Mouse (Mus musculus): ENCODE results near the gene Mdm2. TPM values are rescaled to one million over a fixed set of nuclear protein-coding genes. Genes with fewer than 3 reads are reported as not detected.
"Not testable (repeated sequence)": the region's sequence is repeated elsewhere in the genome, so short reads cannot be mapped to it uniquely, and the experiment has no call there.

Mdm2 gene
- polyA plus RNA-seq, 1 experiment from 2014 or later = 55.3 TPM

GRCm38 (mm10) chr10:117718161-117719119, 7.9 kb upstream of the Mdm2 start:
- 44% methylated on average over 19 of the region's 19 CpGs for WGBS
- H3K9ac ChIP-seq (ENCODE audit: low read length) = peak overlapping the region; percentile 26; the same call in 1 of the 2 replicates

DNA sequence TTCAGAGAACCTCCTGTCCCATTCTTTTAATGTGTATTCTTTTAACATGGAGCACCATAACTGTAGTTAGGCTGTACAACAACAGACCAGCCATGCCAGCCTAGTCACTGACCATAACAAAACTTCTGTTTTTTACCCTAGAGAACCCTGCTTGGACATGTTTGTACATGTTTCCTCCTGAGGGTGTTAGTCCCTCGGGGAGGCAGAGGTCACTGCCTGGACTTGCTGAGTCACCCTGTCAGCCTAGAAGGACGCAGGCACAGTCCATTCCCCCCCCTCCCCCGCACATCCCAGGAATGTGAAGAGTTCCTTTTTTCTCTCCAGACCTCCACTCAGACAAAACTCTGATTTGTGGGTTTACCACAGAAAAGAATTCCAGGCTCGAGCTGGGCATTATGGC, 7.0 kb upstream of the Mdm2 start:
- Histone ChIP-seq H3K4me3 (ENCODE audit: low read length) (no peak overlapping the region; the same call in 1 of the 2 replicates), H3K9ac (ENCODE audit: low read length) (peak overlapping the region; percentile 29; the same call in 1 of the 2 replicates), H3K9me3 (replicated peaks; ENCODE audit: control insufficient read depth, low read length) (no peaks in the 10 kb centered on the region), H3K4me2 (ENCODE audit: low read depth, low read length) (peak overlapping the region; percentile 37), H3K4me1 (ENCODE audit: control insufficient read depth, insufficient read depth, low read length) (peaks cover 10% of the 10 kb centered on the region), H3K36me3 (ENCODE audit: control insufficient read depth, insufficient read depth) (no peaks in the 10 kb centered on the region), H3K27ac (ENCODE audit: low read length) (peak overlapping the region; percentile 61), H3K27me3 (ENCODE audit: control insufficient read depth, insufficient read depth, low read length) (no peaks in the 10 kb centered on the region)
- WGBS = 2% methylated on average over 4 of the region's 4 CpGs
- no peak; the same call in 1 of the 2 replicates for ATAC-seq (replicated peaks; ENCODE audit: extremely low read depth, insufficient read depth, low FRiP score)

More at GRCm38 (mm10) chr10:117718161-117719119, 7.9 kb upstream of the Mdm2 start:
- Histone ChIP-seq H3K27ac (ENCODE audit: low read length) (peak overlapping the region; percentile 61), H3K9me3 (replicated peaks; ENCODE audit: control insufficient read depth, low read length) (no peaks in the 10 kb centered on the region), H3K4me3 (ENCODE audit: low read length) (peak overlapping the region; percentile 5; the same call in 1 of the 2 replicates), H3K27me3 (ENCODE audit: control insufficient read depth, insufficient read depth, low read length) (no peaks in the 10 kb centered on the region), H3K4me2 (ENCODE audit: low read depth, low read length) (peak overlapping the region; percentile 37), H3K36me3 (ENCODE audit: control insufficient read depth, insufficient read depth) (no peaks in the 10 kb centered on the region), H3K4me1 (ENCODE audit: control insufficient read depth, insufficient read depth, low read length) (peaks cover 10% of the 10 kb centered on the region)
- ATAC-seq (replicated peaks; ENCODE audit: extremely low read depth, insufficient read depth, low FRiP score) = no peak; the same call in 1 of the 2 replicates

GRCm38 (mm10) chr10:117716686-117717085, 6.1 kb upstream of the Mdm2 start:
- 87% methylated on average over 3 of the region's 3 CpGs for WGBS
- no peak overlapping the region for H3K4me2 ChIP-seq (ENCODE audit: low read depth, low read length)
- H3K9ac ChIP-seq (ENCODE audit: low read length) = no peak overlapping the region
- peaks cover 10% of the 10 kb centered on the region for H3K4me1 ChIP-seq (ENCODE audit: control insufficient read depth, insufficient read depth, low read length)
- no peak for ATAC-seq (replicated peaks; ENCODE audit: extremely low read depth, insufficient read depth, low FRiP score)
- no peaks in the 10 kb centered on the region for H3K36me3 ChIP-seq (ENCODE audit: control insufficient read depth, insufficient read depth)
- H3K4me3 ChIP-seq (ENCODE audit: low read length) = no peak overlapping the region
- no peaks in the 10 kb centered on the region for H3K27me3 ChIP-seq (ENCODE audit: control insufficient read depth, insufficient read depth, low read length)
- H3K9me3 ChIP-seq (replicated peaks; ENCODE audit: control insufficient read depth, low read length) = no peaks in the 10 kb centered on the region
- H3K27ac ChIP-seq (ENCODE audit: low read length) = no peak overlapping the region

DNA sequence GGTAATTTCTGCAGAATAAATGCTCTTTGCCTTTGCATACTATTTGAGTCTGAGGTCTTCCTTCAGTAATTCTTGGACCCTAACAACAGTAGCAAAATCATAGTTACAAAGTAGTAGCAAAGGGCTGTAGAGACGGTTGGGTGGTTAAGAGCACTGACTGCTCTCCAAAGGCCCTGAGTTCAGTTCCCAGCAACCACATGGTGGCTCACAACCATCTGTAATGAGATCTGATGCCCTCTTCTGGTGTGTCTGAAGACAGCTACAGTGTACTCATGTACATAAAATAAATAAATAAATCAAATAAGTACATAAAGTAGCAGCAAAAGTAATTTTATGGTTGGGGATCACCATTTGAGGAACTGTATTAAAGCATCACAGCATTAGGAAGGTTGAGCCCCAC, 5.1 kb upstream of the Mdm2 start:
- 100% methylated on average over 1 of the region's 1 CpGs for WGBS
- ATAC-seq (replicated peaks; ENCODE audit: extremely low read depth, insufficient read depth, low FRiP score) = not testable (repeated sequence)

GRCm38 (mm10) chr10:117714928-117715500, 4.5 kb upstream of the Mdm2 start:
- ATAC-seq (replicated peaks; ENCODE audit: extremely low read depth, insufficient read depth, low FRiP score) = no peak
- no peak overlapping the region for H3K4me2 ChIP-seq (ENCODE audit: low read depth, low read length)
- H3K9ac ChIP-seq (ENCODE audit: low read length) = no peak overlapping the region
- no peaks in the 10 kb centered on the region for H3K36me3 ChIP-seq (ENCODE audit: control insufficient read depth, insufficient read depth)
- H3K4me3 ChIP-seq (ENCODE audit: low read length) = no peak overlapping the region
- H3K27me3 ChIP-seq (ENCODE audit: control insufficient read depth, insufficient read depth, low read length) = no peaks in the 10 kb centered on the region
- H3K27ac ChIP-seq (ENCODE audit: low read length) = no peak overlapping the region
- WGBS = 65% methylated on average over 4 of the region's 4 CpGs
- H3K9me3 ChIP-seq (replicated peaks; ENCODE audit: control insufficient read depth, low read length) = no peaks in the 10 kb centered on the region
- peaks cover 14% of the 10 kb centered on the region for H3K4me1 ChIP-seq (ENCODE audit: control insufficient read depth, insufficient read depth, low read length)

More for the DNA sequence above, 5.1 kb upstream of the Mdm2 start:
- not testable (repeated sequence) for H3K9me3 ChIP-seq (replicated peaks; ENCODE audit: control insufficient read depth, low read length); H3K4me2 ChIP-seq (ENCODE audit: low read depth, low read length); H3K4me3 ChIP-seq (ENCODE audit: low read length); H3K27ac ChIP-seq (ENCODE audit: low read length); H3K27me3 ChIP-seq (ENCODE audit: control insufficient read depth, insufficient read depth, low read length); H3K9ac ChIP-seq (ENCODE audit: low read length); H3K36me3 ChIP-seq (ENCODE audit: control insufficient read depth, insufficient read depth)
- H3K4me1 ChIP-seq (ENCODE audit: control insufficient read depth, insufficient read depth, low read length) = peaks cover 14% of the 10 kb centered on the region

DNA sequence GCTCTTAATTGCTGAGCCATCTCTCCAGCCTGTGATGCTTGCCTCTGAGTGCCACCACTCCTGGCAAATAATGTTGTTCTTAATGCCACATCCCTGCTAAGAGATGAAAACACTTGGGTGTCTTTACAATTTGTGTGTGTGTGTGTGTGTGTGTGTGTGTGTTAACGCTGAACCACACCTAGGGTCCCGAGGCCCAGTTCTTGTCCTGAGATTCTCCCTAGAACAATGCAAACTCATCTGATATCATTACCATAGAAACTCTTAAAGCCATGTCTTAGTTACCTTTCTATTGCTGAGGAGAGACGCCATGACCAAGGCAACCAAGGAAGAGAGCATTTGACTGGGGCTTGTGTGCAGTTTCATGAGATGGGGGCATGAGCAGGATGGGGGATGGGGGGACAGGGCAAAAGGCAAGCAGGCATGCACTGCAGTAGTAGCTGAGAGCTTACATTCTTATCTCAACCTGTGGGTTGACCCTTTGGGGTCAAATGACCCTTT, 3.5 kb upstream of the Mdm2 start:
- Histone ChIP-seq H3K9me3 (replicated peaks; ENCODE audit: control insufficient read depth, low read length) (no peaks in the 10 kb centered on the region), H3K4me3 (ENCODE audit: low read length) (no peak overlapping the region), H3K27me3 (ENCODE audit: control insufficient read depth, insufficient read depth, low read length) (no peaks in the 10 kb centered on the region), H3K9ac (ENCODE audit: low read length) (no peak overlapping the region), H3K27ac (ENCODE audit: low read length) (no peak overlapping the region), H3K4me2 (ENCODE audit: low read depth, low read length) (no peak overlapping the region), H3K36me3 (ENCODE audit: control insufficient read depth, insufficient read depth) (no peaks in the 10 kb centered on the region), H3K4me1 (ENCODE audit: control insufficient read depth, insufficient read depth, low read length) (peaks cover 17% of the 10 kb centered on the region)
- 86% methylated on average over 3 of the region's 3 CpGs for WGBS
- ATAC-seq (replicated peaks; ENCODE audit: extremely low read depth, insufficient read depth, low FRiP score) = no peak

- 92% methylated on average over 8 of the region's 8 CpGs for WGBS
- H3K4me1 ChIP-seq (ENCODE audit: control insufficient read depth, insufficient read depth, low read length) = peaks cover 22% of the 10 kb centered on the region
- H3K4me2 ChIP-seq (ENCODE audit: low read depth, low read length) = no peak overlapping the region
- no peak for ATAC-seq (replicated peaks; ENCODE audit: extremely low read depth, insufficient read depth, low FRiP score)
- no peaks in the 10 kb centered on the region for H3K27me3 ChIP-seq (ENCODE audit: control insufficient read depth, insufficient read depth, low read length)
- H3K9me3 ChIP-seq (replicated peaks; ENCODE audit: control insufficient read depth, low read length) = no peaks in the 10 kb centered on the region
- H3K4me3 ChIP-seq (ENCODE audit: low read length) = no peak overlapping the region
- no peak overlapping the region for H3K9ac ChIP-seq (ENCODE audit: low read length)
- no peak overlapping the region for H3K27ac ChIP-seq (ENCODE audit: low read length)
- H3K36me3 ChIP-seq (ENCODE audit: control insufficient read depth, insufficient read depth) = peaks cover 4% of the 10 kb centered on the region
Measured at GRCm38 (mm10) chr10:117713466-117713865, 2.9 kb upstream of the Mdm2 start.

DNA sequence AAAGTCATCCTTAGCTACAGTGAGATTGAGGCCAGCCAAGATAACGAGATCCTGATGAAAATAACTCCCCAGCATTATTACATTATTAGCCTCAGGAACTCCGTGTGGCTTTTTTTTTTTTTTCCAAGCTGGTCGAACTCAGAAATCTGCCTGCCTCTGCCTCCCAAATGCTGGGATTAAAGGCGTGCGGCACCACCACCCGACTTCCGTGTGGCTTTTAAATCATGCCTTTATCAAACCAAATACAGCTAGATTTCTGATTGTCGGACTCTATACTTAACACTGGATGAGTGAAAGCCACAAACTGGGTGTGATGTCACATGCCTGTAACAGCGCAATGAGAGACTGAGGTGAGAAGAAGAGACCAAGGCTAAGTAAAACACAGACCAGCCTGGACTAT, 2.3 kb upstream of the Mdm2 start:
- H3K9ac ChIP-seq (ENCODE audit: low read length) = no peak overlapping the region
- no peak overlapping the region for H3K4me2 ChIP-seq (ENCODE audit: low read depth, low read length)
- H3K4me3 ChIP-seq (ENCODE audit: low read length) = no peak overlapping the region
- H3K4me1 ChIP-seq (ENCODE audit: control insufficient read depth, insufficient read depth, low read length) = peaks cover 18% of the 10 kb centered on the region
- no peaks in the 10 kb centered on the region for H3K9me3 ChIP-seq (replicated peaks; ENCODE audit: control insufficient read depth, low read length)
- ATAC-seq (replicated peaks; ENCODE audit: extremely low read depth, insufficient read depth, low FRiP score) = no peak
- H3K36me3 ChIP-seq (ENCODE audit: control insufficient read depth, insufficient read depth) = peaks cover 6% of the 10 kb centered on the region
- 89% methylated on average over 9 of the region's 9 CpGs for WGBS
- no peak overlapping the region for H3K27ac ChIP-seq (ENCODE audit: low read length)
- H3K27me3 ChIP-seq (ENCODE audit: control insufficient read depth, insufficient read depth, low read length) = no peaks in the 10 kb centered on the region
